Mouse (Mus musculus): Measurements from ENCODE around the gene Map3k11.
A peak's percentile ranks its signal among the peaks of the same experiment; 100 is the strongest.

Map3k11 gene

GRCm38 (mm10) chr19:5711218-5711617 is 22.7 kb downstream of the Map3k11 start:
- DNase-seq (ENCODE audit: low spot score) = peak; percentile 63

- DNase-seq (ENCODE audit: low spot score) = no peak
Measured at GRCm38 (mm10) chr19:5711907-5712460, 23.4 kb downstream of the Map3k11 start.

GRCm38 (mm10) chr19:5713255-5713654 is 24.7 kb downstream of the Map3k11 start:
- no peak for DNase-seq (ENCODE audit: low spot score)

- peak; percentile 51 for DNase-seq (ENCODE audit: low spot score)
Measured at GRCm38 (mm10) chr19:5713730-5714129, 25.2 kb downstream of the Map3k11 start.

GRCm38 (mm10) chr19:5715793-5716688 is 27.5 kb downstream of the Map3k11 start:
- DNase-seq (ENCODE audit: low spot score) = no peak

GRCm38 (mm10) chr19:5716955-5717354 is 28.4 kb downstream of the Map3k11 start:
- DNase-seq (ENCODE audit: low spot score) = no peak

- DNase-seq (ENCODE audit: low spot score) = no peak
Measured at GRCm38 (mm10) chr19:5721233-5721632, 32.7 kb downstream of the Map3k11 start.

GRCm38 (mm10) chr19:5722848-5723425 is 34.4 kb downstream of the Map3k11 start:
- no peak for DNase-seq (ENCODE audit: low spot score)

- DNase-seq (ENCODE audit: low spot score) = no peak
Measured at GRCm38 (mm10) chr19:5723934-5724548, 35.5 kb downstream of the Map3k11 start.

GRCm38 (mm10) chr19:5724549-5724941 is 36.0 kb downstream of the Map3k11 start:
- peak; percentile 54 for DNase-seq (ENCODE audit: low spot score)

GRCm38 (mm10) chr19:5725029-5725707 is 36.6 kb downstream of the Map3k11 start:
- no peak for DNase-seq (ENCODE audit: low spot score)

- DNase-seq (ENCODE audit: low spot score) = peak; percentile 70
Measured at GRCm38 (mm10) chr19:5725767-5726515, 37.4 kb downstream of the Map3k11 start, which contains the start of gene Ehbp1l1. Ehbp1l1 (minus strand) TSS chr19:5726317.

- no peak for DNase-seq (ENCODE audit: low spot score)
Measured at GRCm38 (mm10) chr19:5726961-5727578, 38.5 kb downstream of the Map3k11 start.

GRCm38 (mm10) chr19:5727701-5728100 is 39.2 kb downstream of the Map3k11 start:
- DNase-seq (ENCODE audit: low spot score) = peak; percentile 84

GRCm38 (mm10) chr19:5728631-5729443 is 40.3 kb downstream of the Map3k11 start:
- DNase-seq (ENCODE audit: low spot score) = peak; percentile 58

GRCm38 (mm10) chr19:5729444-5729815 is 40.9 kb downstream of the Map3k11 start, which contains the start of gene Fam89b:
Fam89b (minus strand) TSS chr19:5729653.
- DNase-seq (ENCODE audit: low spot score) = peak; percentile 90

GRCm38 (mm10) chr19:5730314-5731186 is 42.0 kb downstream of the Map3k11 start:
- no peak for DNase-seq (ENCODE audit: low spot score)

- DNase-seq (ENCODE audit: low spot score) = peak; percentile 91
Measured at GRCm38 (mm10) chr19:5731264-5731978, 42.9 kb downstream of the Map3k11 start.
